Mouse (Mus musculus) hematopoietic stem cell, adult 5-6 weeks (primary cell): ENCODE data around the gene Olfr1138. TPM values are rescaled to one million over a fixed set of nuclear protein-coding genes. Genes with fewer than 3 reads are reported as not detected.

Experiments used
- ATAC-seq, 2 experiments: fragments of 125-278 bp in 1 of 2; replicated peaks in 1 of 2; 2 replicates each; pipeline ENCODE4 v1.8.0; 2016 to 2017; ENCODE audit warnings: inconsistent platforms in 2 of 2, mild to moderate bottlenecking in 2 of 2, moderate number of reproducible peaks in 2 of 2, low read depth in 1 of 2, moderate TSS enrichment in 1 of 2; ENCODE audit not compliant: low FRiP score in 2 of 2, poor library complexity in 2 of 2, severe bottlenecking in 2 of 2, insufficient read depth in 1 of 2, low TSS enrichment in 1 of 2
- total RNA-seq: library from RNA; stranded (forward); fragments of 172-1452, 232-1000 nt; gene quantifications from 2 replicates; pipeline ENCODE4 v1.2.3, GENCODE M21; 2017

The Olfr1138 gene
- total RNA-seq = not detected in 2 replicates

DNA sequence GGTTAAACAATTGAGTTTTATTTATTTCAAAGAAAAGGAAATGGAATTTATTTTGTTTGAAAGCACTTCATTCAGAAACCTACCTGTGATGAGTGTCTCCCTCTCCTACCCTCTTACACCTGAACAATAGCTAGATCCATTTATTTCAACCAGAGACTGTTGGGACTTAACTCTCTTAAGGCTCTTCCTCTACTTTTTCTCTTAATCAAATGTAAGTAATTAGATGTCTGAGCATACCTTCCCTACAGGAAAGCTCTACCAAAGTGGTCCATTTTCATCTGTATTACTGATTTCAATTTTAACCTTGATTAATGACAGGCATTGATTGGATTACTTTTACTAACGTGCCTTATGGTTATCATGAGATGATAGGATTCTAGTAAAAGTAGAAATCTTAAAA, at the start of gene Olfr1138:
Olfr1138 (minus strand) TSS at position 101 of the 400 bp plus-strand sequence.
- ATAC-seq = no peak

DNA sequence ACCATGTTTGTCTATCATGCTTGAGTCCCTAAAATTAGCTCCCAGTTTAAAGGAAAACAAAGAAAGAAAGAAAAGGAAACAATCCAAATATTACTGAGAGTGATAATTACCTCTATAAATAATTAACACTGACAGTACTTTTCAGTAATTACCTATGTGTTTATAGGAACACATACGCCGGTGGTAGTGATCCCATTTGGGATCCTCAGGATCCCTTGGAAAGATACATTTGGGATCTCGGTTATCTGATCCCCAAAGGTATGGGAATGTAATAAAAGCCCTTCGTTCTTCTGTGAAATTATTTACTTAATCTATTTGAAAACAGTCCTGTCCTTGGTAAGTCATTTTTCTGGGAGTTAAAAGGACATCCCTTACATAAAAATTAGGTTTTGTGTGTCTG, 39.4 kb upstream of the Olfr1138 start, which contains the start of gene Olfr152:
Olfr152 (plus strand) TSS at position 301 of the 400 bp plus-strand sequence.
- no peak for ATAC-seq

DNA sequence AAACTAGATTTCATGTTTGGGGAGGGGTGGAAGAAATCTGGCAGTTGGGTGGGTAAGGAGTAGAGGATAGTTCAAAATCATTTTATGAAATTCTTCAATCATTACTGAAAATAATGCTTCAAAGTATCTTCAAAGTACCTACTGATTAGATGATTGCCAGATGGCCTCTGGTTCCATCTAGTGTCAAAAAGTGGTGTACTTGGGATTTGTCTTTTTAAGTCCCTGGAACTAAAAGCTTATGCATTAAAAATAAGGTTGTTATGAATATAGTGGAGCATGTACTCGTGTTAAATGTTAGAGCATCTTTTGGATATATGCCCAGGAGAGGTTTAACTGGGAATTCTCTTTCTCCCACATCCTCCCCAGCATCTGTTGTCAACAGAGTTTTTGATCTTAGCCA, 36.4 kb upstream of the Olfr1138 start:
- no peak for ATAC-seq

DNA sequence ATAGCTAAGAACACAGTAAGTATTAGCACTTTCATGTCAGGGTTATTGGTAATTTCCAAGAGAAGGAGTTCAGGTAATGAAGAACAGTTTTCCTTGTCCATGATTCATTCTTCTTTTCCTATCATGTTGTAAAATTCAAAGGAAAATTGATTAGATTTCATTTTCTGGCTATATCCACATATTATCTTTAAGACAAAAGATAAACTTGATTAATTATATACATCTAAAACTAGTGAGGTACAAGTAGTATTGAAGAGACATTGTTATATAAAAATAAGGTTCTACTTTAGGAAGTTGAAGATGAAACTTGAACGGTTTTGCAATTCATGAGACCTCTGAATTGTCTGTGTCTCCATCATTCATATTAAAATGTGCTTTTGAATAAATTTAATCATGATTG, 14.1 kb upstream of the Olfr1138 start, which contains the start of gene Olfr1141:
Olfr1141 (minus strand) TSS at position 101 of the 400 bp plus-strand sequence.
- ATAC-seq = no peak

DNA sequence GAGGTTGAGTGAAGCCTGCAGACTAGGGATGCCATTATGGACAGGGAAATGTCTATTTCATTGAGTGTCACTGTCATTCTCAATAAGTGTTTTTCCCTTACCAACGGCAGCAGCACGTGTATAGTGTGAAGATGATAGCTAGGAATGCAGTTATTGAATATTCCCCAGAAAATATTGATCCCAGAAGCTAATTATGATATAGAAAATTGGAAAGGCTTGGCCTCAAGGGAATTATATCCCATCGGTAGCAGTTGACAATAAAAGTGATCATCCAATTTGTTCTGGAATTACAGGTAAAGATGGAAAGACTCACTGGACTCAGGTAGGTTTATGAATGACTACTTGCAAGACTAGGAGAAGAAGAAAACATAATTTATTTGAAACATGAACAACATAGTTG, 3.7 kb upstream of the Olfr1138 start, which contains the start of gene Olfr1140:
Olfr1140 (plus strand) TSS at position 301 of the 400 bp plus-strand sequence.
- ATAC-seq = no peak

DNA sequence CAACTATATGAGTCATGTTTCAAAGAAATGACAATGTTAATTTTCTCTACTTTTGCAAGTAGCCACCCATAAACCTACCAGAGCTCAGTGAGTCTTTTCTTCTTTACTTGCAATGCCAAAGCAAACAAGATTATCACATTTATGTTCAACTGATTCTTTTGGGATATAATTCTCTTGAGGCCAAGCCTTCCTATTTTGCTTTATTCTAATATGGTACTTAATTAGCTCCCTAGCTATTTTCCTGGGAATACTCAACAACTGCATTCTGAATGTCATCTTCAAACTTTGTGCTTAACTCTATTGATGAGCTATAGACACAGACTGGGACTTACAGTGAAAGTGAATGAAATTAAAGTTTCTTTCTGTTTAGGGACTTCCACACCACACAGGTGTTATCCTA, 26.7 kb downstream of the Olfr1138 start, which contains the start of gene Olfr1137:
Olfr1137 (minus strand) TSS at position 101 of the 400 bp plus-strand sequence.
- ATAC-seq = no peak

DNA sequence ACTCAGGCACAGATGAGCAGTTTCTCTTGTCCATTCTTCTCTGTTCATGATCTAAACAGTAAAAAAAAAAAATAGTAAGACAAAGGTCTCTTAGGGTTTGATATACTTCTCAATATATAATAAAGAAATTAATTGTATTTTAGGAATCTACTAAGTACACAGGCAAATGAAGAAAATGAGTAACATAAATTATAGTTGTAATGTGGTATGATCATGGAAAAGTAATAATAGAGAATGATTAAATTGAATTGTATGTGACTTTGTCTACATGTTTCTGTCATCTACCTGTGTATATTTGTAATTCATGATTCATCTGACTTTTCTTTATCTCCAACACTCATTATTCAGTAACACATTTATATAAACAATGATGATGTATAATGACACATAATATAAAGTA, 45.9 kb downstream of the Olfr1138 start, which contains the start of gene Olfr1136:
Olfr1136 (minus strand) TSS at position 101 of the 400 bp plus-strand sequence.
- ATAC-seq = no peak

Other genes with a start within 250 kb of the Olfr1138 start
- gene Pramel7, start 242.9 kb downstream of the Olfr1138 start, total RNA-seq = not detected in 2 replicates
- not detected in 2 replicates for gene Pramel6, start 233.4 kb downstream of the Olfr1138 start, total RNA-seq
- gene Olfr153, start 208.2 kb downstream of the Olfr1138 start, total RNA-seq = not detected in 2 replicates
- gene Olfr1128, start 194.4 kb downstream of the Olfr1138 start, total RNA-seq = not detected in 2 replicates
- not detected in 2 replicates for gene Olfr1129, start 166.1 kb downstream of the Olfr1138 start, total RNA-seq
- not detected in 2 replicates for gene Olfr1130, start 133.8 kb downstream of the Olfr1138 start, total RNA-seq
- gene Olfr1131, start 112.9 kb downstream of the Olfr1138 start, total RNA-seq = not detected in 2 replicates
- gene Olfr1132, start 102.4 kb downstream of the Olfr1138 start, total RNA-seq = not detected in 2 replicates
- gene Olfr1133, start 92.6 kb downstream of the Olfr1138 start, total RNA-seq = not detected in 2 replicates
- gene Olfr1134, start 81.5 kb downstream of the Olfr1138 start, total RNA-seq = not detected in 2 replicates
- gene Olfr1135, start 66.3 kb downstream of the Olfr1138 start, total RNA-seq = not detected in 2 replicates
- not detected in 2 replicates for gene Olfr1136, start 46.0 kb downstream of the Olfr1138 start, total RNA-seq
- gene Olfr1137, start 26.8 kb downstream of the Olfr1138 start, total RNA-seq = not detected in 2 replicates
- gene Olfr1140, start 3.8 kb upstream of the Olfr1138 start, total RNA-seq = not detected in 2 replicates
- not detected in 2 replicates for gene Olfr1141, start 14.0 kb upstream of the Olfr1138 start, total RNA-seq
- gene Olfr152, start 39.5 kb upstream of the Olfr1138 start, total RNA-seq = not detected in 2 replicates
- not detected in 2 replicates for gene Olfr1143, start 60.6 kb upstream of the Olfr1138 start, total RNA-seq
- gene Olfr1145, start 69.8 kb upstream of the Olfr1138 start, total RNA-seq = not detected in 2 replicates
- gene Olfr1148, start 90.6 kb upstream of the Olfr1138 start, total RNA-seq = not detected in 2 replicates
- gene Olfr1150-ps1, start 104.0 kb upstream of the Olfr1138 start, total RNA-seq = not detected in 2 replicates
- not detected in 2 replicates for gene Olfr1151, start 115.9 kb upstream of the Olfr1138 start, total RNA-seq
- gene Olfr1152, start 126.5 kb upstream of the Olfr1138 start, total RNA-seq = not detected in 2 replicates
- gene Olfr1153, start 155.0 kb upstream of the Olfr1138 start, total RNA-seq = not detected in 2 replicates
- gene Olfr1154, start 165.2 kb upstream of the Olfr1138 start, total RNA-seq = not detected in 2 replicates
- gene Olfr1155, start 205.2 kb upstream of the Olfr1138 start, total RNA-seq = not detected in 2 replicates
- gene Olfr1156, start 213.1 kb upstream of the Olfr1138 start, total RNA-seq = not detected in 2 replicates
- gene Olfr1157, start 228.3 kb upstream of the Olfr1138 start, total RNA-seq = not detected in 2 replicates
- gene Olfr74, start 234.7 kb upstream of the Olfr1138 start, total RNA-seq = not detected in 2 replicates